Mouse (Mus musculus): ENCODE results near the gene Nos2. TPM values are rescaled to one million over a fixed set of nuclear protein-coding genes. Genes with fewer than 3 reads are reported as not detected.
"Not testable (repeated sequence)": the region's sequence is repeated elsewhere in the genome, so short reads cannot be mapped to it uniquely, and the experiment has no call there.

Gene Nos2
- polyA plus RNA-seq, 1 experiment from 2014 or later = 0.82 TPM

- 79% methylated on average over 4 of the region's 4 CpGs for WGBS
- H3K9ac ChIP-seq (replicated peaks) = no peak overlapping the region
- H3K36me3 ChIP-seq = no peaks in the 10 kb centered on the region
- H3K27ac ChIP-seq = no peak overlapping the region
- H3K4me1 ChIP-seq (replicated peaks) = no peaks in the 10 kb centered on the region
- no peaks in the 10 kb centered on the region for H3K9me3 ChIP-seq
- no peaks in the 10 kb centered on the region for H3K27me3 ChIP-seq
- H3K4me2 ChIP-seq (replicated peaks) = no peak overlapping the region
- ATAC-seq = no peak
- H3K4me3 ChIP-seq (replicated peaks) = no peak overlapping the region
Measured at GRCm38 (mm10) chr11:79001871-79002270, 81.3 kb downstream of the Nos2 start.

- H3K4me3 ChIP-seq (replicated peaks) = no peak overlapping the region
- no peaks in the 10 kb centered on the region for H3K4me1 ChIP-seq (replicated peaks)
- ATAC-seq = no peak
- WGBS = 85% methylated on average over 5 of the region's 5 CpGs
- no peaks in the 10 kb centered on the region for H3K27me3 ChIP-seq
- H3K27ac ChIP-seq = no peak overlapping the region
- H3K9ac ChIP-seq (replicated peaks) = no peak overlapping the region
- no peaks in the 10 kb centered on the region for H3K36me3 ChIP-seq
- H3K9me3 ChIP-seq = no peaks in the 10 kb centered on the region
- no peak overlapping the region for H3K4me2 ChIP-seq (replicated peaks)
Measured at GRCm38 (mm10) chr11:79002551-79002951, 82.0 kb downstream of the Nos2 start.

- no peak overlapping the region for H3K27ac ChIP-seq
- H3K9ac ChIP-seq (replicated peaks) = no peak overlapping the region
- no peak overlapping the region for H3K4me3 ChIP-seq (replicated peaks)
- H3K4me2 ChIP-seq (replicated peaks) = no peak overlapping the region
- H3K36me3 ChIP-seq = no peaks in the 10 kb centered on the region
- no peaks in the 10 kb centered on the region for H3K27me3 ChIP-seq
- ATAC-seq = no peak
- WGBS = 85% methylated on average over 11 of the region's 11 CpGs
- no peaks in the 10 kb centered on the region for H3K4me1 ChIP-seq (replicated peaks)
- no peaks in the 10 kb centered on the region for H3K9me3 ChIP-seq
Measured at GRCm38 (mm10) chr11:79003053-79003768, 82.6 kb downstream of the Nos2 start.

- no peaks in the 10 kb centered on the region for H3K4me1 ChIP-seq (replicated peaks)
- H3K27me3 ChIP-seq = no peaks in the 10 kb centered on the region
- no peak overlapping the region for H3K4me2 ChIP-seq (replicated peaks)
- H3K36me3 ChIP-seq = no peaks in the 10 kb centered on the region
- no peak for ATAC-seq
- no peaks in the 10 kb centered on the region for H3K9me3 ChIP-seq
- no peak overlapping the region for H3K27ac ChIP-seq
- H3K9ac ChIP-seq (replicated peaks) = no peak overlapping the region
- H3K4me3 ChIP-seq (replicated peaks) = no peak overlapping the region
- WGBS = 88% methylated on average over 10 of the region's 10 CpGs
Measured at GRCm38 (mm10) chr11:79003769-79004638, 83.4 kb downstream of the Nos2 start.

GRCm38 (mm10) chr11:79005578-79006394 lies 85.2 kb downstream of the Nos2 start:
- WGBS = 91% methylated on average over 14 of the region's 14 CpGs
- no peak for ATAC-seq
- H3K27me3 ChIP-seq = no peaks in the 10 kb centered on the region
- H3K9ac ChIP-seq (replicated peaks) = no peak overlapping the region
- no peak overlapping the region for H3K27ac ChIP-seq
- H3K4me2 ChIP-seq (replicated peaks) = no peak overlapping the region
- H3K4me3 ChIP-seq (replicated peaks) = no peak overlapping the region
- no peaks in the 10 kb centered on the region for H3K9me3 ChIP-seq
- no peaks in the 10 kb centered on the region for H3K36me3 ChIP-seq
- H3K4me1 ChIP-seq (replicated peaks) = no peaks in the 10 kb centered on the region

GRCm38 (mm10) chr11:79006417-79006816 lies 85.8 kb downstream of the Nos2 start:
- WGBS = 71% methylated on average over 5 of the region's 5 CpGs
- Histone ChIP-seq H3K4me3 (replicated peaks) (no peak overlapping the region), H3K4me1 (replicated peaks) (no peaks in the 10 kb centered on the region), H3K27ac (no peak overlapping the region), H3K9ac (replicated peaks) (no peak overlapping the region), H3K4me2 (replicated peaks) (no peak overlapping the region), H3K9me3 (no peaks in the 10 kb centered on the region), H3K36me3 (no peaks in the 10 kb centered on the region), H3K27me3 (no peaks in the 10 kb centered on the region)
- ATAC-seq = no peak

GRCm38 (mm10) chr11:79007356-79007755 lies 86.8 kb downstream of the Nos2 start:
- not testable (repeated sequence) for H3K4me2 ChIP-seq (replicated peaks); H3K9me3 ChIP-seq; ATAC-seq; H3K36me3 ChIP-seq; H3K27ac ChIP-seq; H3K9ac ChIP-seq (replicated peaks); H3K4me3 ChIP-seq (replicated peaks); H3K4me1 ChIP-seq (replicated peaks); H3K27me3 ChIP-seq
- 88% methylated on average over 3 of the region's 3 CpGs for WGBS

GRCm38 (mm10) chr11:79008007-79008775 lies 87.6 kb downstream of the Nos2 start:
- Histone ChIP-seq H3K4me1 (replicated peaks) (no peaks in the 10 kb centered on the region), H3K9ac (replicated peaks) (no peak overlapping the region), H3K36me3 (no peaks in the 10 kb centered on the region), H3K27ac (no peak overlapping the region), H3K9me3 (no peaks in the 10 kb centered on the region), H3K4me3 (replicated peaks) (no peak overlapping the region), H3K4me2 (replicated peaks) (no peak overlapping the region), H3K27me3 (no peaks in the 10 kb centered on the region)
- ATAC-seq = no peak
- 81% methylated on average over 6 of the region's 6 CpGs for WGBS

- H3K4me1 ChIP-seq (replicated peaks) = no peaks in the 10 kb centered on the region
- no peak overlapping the region for H3K4me3 ChIP-seq (replicated peaks)
- no peak overlapping the region for H3K27ac ChIP-seq
- no peaks in the 10 kb centered on the region for H3K27me3 ChIP-seq
- 87% methylated on average over 7 of the region's 7 CpGs for WGBS
- no peaks in the 10 kb centered on the region for H3K36me3 ChIP-seq
- ATAC-seq = no peak
- H3K9me3 ChIP-seq = no peaks in the 10 kb centered on the region
- H3K9ac ChIP-seq (replicated peaks) = no peak overlapping the region
- H3K4me2 ChIP-seq (replicated peaks) = no peak overlapping the region
Measured at GRCm38 (mm10) chr11:79008891-79009290, 88.3 kb downstream of the Nos2 start.

Data from midbrain, embryonic 13.5 days (tissue).